Mouse (Mus musculus): Measurements from ENCODE around the gene Rhebl1.

DNA sequence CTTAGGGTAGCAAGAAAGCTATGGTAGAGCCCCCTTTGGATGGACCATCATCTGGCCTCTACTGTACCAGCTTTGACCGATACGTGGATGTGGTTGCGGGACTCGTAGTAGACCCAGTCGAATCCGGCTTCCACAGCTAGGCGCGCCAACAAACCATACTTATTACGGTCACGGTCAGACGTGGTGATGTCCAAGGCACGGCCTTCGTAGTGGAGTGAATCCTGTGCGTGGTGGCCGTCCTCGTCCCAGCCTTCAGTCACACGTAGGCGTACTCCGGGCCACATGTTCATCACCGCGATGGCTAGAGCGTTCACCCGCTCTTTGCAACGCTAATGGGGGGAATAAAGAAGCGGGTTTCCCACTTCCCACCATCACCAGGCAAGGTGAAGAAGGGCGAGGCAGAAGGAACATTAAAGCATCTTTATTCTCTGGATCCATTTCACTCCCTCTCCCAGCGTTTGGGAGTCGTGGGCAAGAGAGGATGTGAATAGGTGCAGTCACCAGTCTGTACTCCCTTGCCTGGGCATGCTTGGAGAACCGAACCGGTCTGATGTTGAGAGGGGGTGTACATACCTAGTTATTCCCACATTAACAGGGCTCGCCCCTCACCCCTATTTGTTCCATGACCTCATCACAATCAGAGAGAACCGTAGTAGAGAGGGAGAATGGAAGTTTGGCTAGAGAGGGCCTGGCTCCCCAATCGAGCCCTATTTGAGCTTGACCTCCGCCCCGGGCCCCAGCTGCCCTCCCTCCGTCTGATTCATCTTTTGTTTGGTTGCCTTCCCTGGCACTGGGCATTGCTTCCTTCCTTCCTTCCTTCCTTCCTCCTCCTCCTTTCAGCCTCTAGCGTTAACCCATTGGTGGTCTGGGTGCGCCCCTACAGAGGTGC is 650 bp upstream of the Rhebl1 start:
- TF ChIP-seq TAL1 (IDR thresholded peaks at IDR 0.05; ENCODE audit: low read length), result no peak
- no peak for TF ChIP-seq GATA1 (IDR thresholded peaks at IDR 0.05; ENCODE audit: low read length)
